Mouse (Mus musculus) myocyte (in vitro differentiated cells): ENCODE results near the gene Lrp1.

ENCODE experiments used
- CEBPB ChIP-seq: IDR thresholded peaks from 2 replicates; pipeline ENCODE4 v1.6.1; 2011; ENCODE audit warnings: mild to moderate bottlenecking, moderate library complexity; ENCODE audit not compliant: poor library complexity, insufficient read depth, severe bottlenecking
- POLR2A ChIP-seq: IDR thresholded peaks from one replicate; pipeline ENCODE4 v1.6.1; 2011; ENCODE audit warnings: low read depth, mild to moderate bottlenecking, control low read depth, moderate library complexity; ENCODE audit not compliant: insufficient read length
- POLR2AphosphoS2 ChIP-seq: IDR thresholded peaks from one replicate; pipeline ENCODE4 v1.6.1; 2011; ENCODE audit warnings: low read depth, control low read depth; ENCODE audit not compliant: insufficient read length

- TF ChIP-seq CEBPB (no peak), POLR2AphosphoS2 (peak; percentile 76), POLR2A (no peak)
These were observed 100.1 kb downstream of the Lrp1 start for GRCm38 (mm10) chr10:127520714-127521357.
